Mouse (Mus musculus) stomach, embryonic 15.5 days (tissue): ENCODE results near the gene Olfr62. TPM values are rescaled to one million over a fixed set of nuclear protein-coding genes. Genes with fewer than 3 reads are reported as not detected.

Experiments used
- ATAC-seq: fragments of 200-750 bp; cut with Nextera tagmentation; 2 replicates; pipeline ENCODE4 v1.8.0; 2017; ENCODE audit warnings: low read depth, moderate number of reproducible peaks, moderate TSS enrichment; ENCODE audit not compliant: insufficient read depth, low FRiP score
- H3K27ac ChIP-seq: fragments of 300-500 bp; sonication (generic); 2 replicates; pipeline ENCODE4 v1.5.1; 2015; ENCODE audit warnings: mild to moderate bottlenecking, inconsistent platforms
- H3K27me3 ChIP-seq: fragments of 300-500 bp; sonication (generic); replicated peaks from 2 replicates; pipeline ENCODE4 v1.6.1; 2015; ENCODE audit warnings: inconsistent platforms
- H3K36me3 ChIP-seq: fragments of 300-500 bp; sonication (generic); 2 replicates; pipeline ENCODE4 v1.6.1; 2015; ENCODE audit warnings: inconsistent platforms
- H3K4me1 ChIP-seq: fragments of 300-500 bp; sonication (generic); 2 replicates; pipeline ENCODE4 v1.6.1; 2015; ENCODE audit warnings: inconsistent platforms
- H3K4me2 ChIP-seq: fragments of 300-500 bp; sonication (generic); 2 replicates; pipeline ENCODE4 v1.6.1; 2015; ENCODE audit warnings: mild to moderate bottlenecking, inconsistent platforms
- H3K4me3 ChIP-seq: fragments of 300-500 bp; sonication (generic); replicated peaks from 2 replicates; pipeline ENCODE4 v1.5.1; 2015; ENCODE audit warnings: inconsistent platforms
- H3K9ac ChIP-seq: fragments of 300-500 bp; sonication (generic); 2 replicates; pipeline ENCODE4 v1.6.1; 2015; ENCODE audit warnings: inconsistent platforms
- H3K9me3 ChIP-seq: fragments of 300-500 bp; sonication (generic); 2 replicates; pipeline ENCODE4 v1.6.1; 2016; ENCODE audit warnings: inconsistent platforms
- WGBS: fragments of 180-500 bp; shearing (Covaris S2); methylation state at CpG from one replicate; pipeline ENCODE4 v1.1.7; 2015; 5-methylcytosine and 5-hydroxymethylcytosine counted together
- polyA plus RNA-seq: library from polyadenylated mRNA; unstranded; fragments of >200 nt; fragmentation: Nextera tagmentation; extraction: Ambion mirVana; gene quantifications from 2 replicates; pipeline ENCODE4 v1.2.1, GENCODE M21; 2015

Olfr62 gene
- polyA plus RNA-seq, 1 experiment from 2014 or later = not detected

DNA sequence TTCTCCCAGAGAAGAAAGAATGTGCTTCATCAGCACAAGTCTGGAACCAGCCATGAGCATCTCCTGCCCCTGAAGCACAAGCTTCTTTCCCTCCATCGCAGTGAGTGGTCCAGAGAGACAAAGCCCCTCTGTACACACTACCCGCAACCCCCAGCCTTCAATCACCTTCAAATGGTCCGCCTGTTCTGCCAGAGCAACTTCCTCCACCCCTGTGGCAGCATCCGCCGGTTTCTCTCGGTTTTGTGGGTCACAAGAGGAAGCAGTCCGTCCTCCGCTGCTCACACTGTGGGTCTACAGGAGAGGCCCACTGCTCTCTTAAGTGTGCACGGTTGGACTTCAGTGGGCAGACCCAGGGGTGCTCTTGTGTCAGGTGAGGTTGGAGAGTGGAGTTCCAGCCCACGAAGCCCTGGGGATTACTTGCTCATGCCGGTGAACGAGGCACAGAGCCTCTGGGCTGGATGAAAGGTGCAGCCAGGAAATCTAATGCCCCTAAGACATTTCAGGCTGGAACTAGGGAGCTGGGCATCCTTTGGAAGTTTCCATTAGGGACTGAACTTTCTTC, 33.7 kb downstream of the Olfr62 start, which contains the start of gene Olfr1342:
Olfr1342 (minus strand) TSS at position 345 of the 562 bp plus-strand sequence.
- H3K9me3 ChIP-seq = no peaks in the 10 kb centered on the region
- no peak for ATAC-seq
- 48% methylated on average over 12 of the region's 12 CpGs for WGBS
- H3K9ac ChIP-seq = no peak within 1 kb of the TSS
- no peak within 1 kb of the TSS for H3K4me3 ChIP-seq
- no peaks in the 10 kb centered on the region for H3K27me3 ChIP-seq
- no peak within 1 kb of the TSS for H3K27ac ChIP-seq
- no peaks in the 10 kb centered on the region for H3K36me3 ChIP-seq
- no peaks in the 10 kb centered on the region for H3K4me1 ChIP-seq
- H3K4me2 ChIP-seq = no peak within 1 kb of the TSS

GRCm38 (mm10) chr4:118693812-118694211, 35.1 kb downstream of the Olfr62 start:
- no peak for ATAC-seq
- Histone ChIP-seq H3K9me3 (no peaks in the 10 kb centered on the region), H3K4me3 (no peak overlapping the region), H3K27me3 (no peaks in the 10 kb centered on the region), H3K27ac (no peak overlapping the region), H3K4me2 (no peak overlapping the region), H3K9ac (no peak overlapping the region), H3K4me1 (no peaks in the 10 kb centered on the region), H3K36me3 (no peaks in the 10 kb centered on the region)
- WGBS = 36% methylated on average over 2 of the region's 2 CpGs

- Histone ChIP-seq H3K9ac (no peak within 1 kb of the TSS), H3K36me3 (no peaks in the 10 kb centered on the region), H3K9me3 (no peaks in the 10 kb centered on the region), H3K27me3 (no peaks in the 10 kb centered on the region), H3K4me2 (no peak within 1 kb of the TSS), H3K27ac (no peak within 1 kb of the TSS), H3K4me3 (no peak within 1 kb of the TSS), H3K4me1 (no peaks in the 10 kb centered on the region)
- 78% methylated on average over 3 of the region's 3 CpGs for WGBS
- no peak for ATAC-seq
These were observed 44.5 kb downstream of the Olfr62 start, which contains the start of gene Olfr1341 for GRCm38 (mm10) chr4:118703223-118703622. Olfr1341 (plus strand) TSS chr4:118703523.

GRCm38 (mm10) chr4:118708086-118708485, 49.3 kb downstream of the Olfr62 start:
- Histone ChIP-seq H3K27me3 (no peaks in the 10 kb centered on the region), H3K4me1 (no peaks in the 10 kb centered on the region), H3K36me3 (no peaks in the 10 kb centered on the region), H3K27ac (no peak overlapping the region), H3K9me3 (no peaks in the 10 kb centered on the region), H3K9ac (no peak overlapping the region), H3K4me2 (no peak overlapping the region), H3K4me3 (no peak overlapping the region)
- 83% methylated on average over 5 of the region's 5 CpGs for WGBS
- no peak for ATAC-seq

GRCm38 (mm10) chr4:118711656-118712055, 52.9 kb downstream of the Olfr62 start:
- no peak overlapping the region for H3K27ac ChIP-seq
- H3K9ac ChIP-seq = no peak overlapping the region
- no peaks in the 10 kb centered on the region for H3K36me3 ChIP-seq
- no peaks in the 10 kb centered on the region for H3K4me1 ChIP-seq
- H3K4me3 ChIP-seq = no peak overlapping the region
- WGBS = 52% methylated on average over 1 of the region's 1 CpGs
- no peaks in the 10 kb centered on the region for H3K27me3 ChIP-seq
- ATAC-seq = no peak
- H3K4me2 ChIP-seq = no peak overlapping the region
- H3K9me3 ChIP-seq = no peaks in the 10 kb centered on the region

Other genes with a start within 250 kb of the Olfr62 start
- 4.8 and 7.0 TPM in 2 replicates for gene Szt2, start 249.7 kb upstream of the Olfr62 start, polyA plus RNA-seq
- 99.8 and 101 TPM in 2 replicates for gene Med8, start 249.6 kb upstream of the Olfr62 start, polyA plus RNA-seq
- 128 and 136 TPM in 2 replicates for gene Elovl1, start 230.9 kb upstream of the Olfr62 start, polyA plus RNA-seq
- 220 and 224 TPM in 2 replicates for gene Cdc20, start 221.6 kb upstream of the Olfr62 start, polyA plus RNA-seq
- gene Mpl, start 201.4 kb upstream of the Olfr62 start, polyA plus RNA-seq = 0.28 and 0.45 TPM in 2 replicates
- 20.6 and 22.9 TPM in 2 replicates for gene Tie1, start 168.9 kb upstream of the Olfr62 start, polyA plus RNA-seq
- gene 2610528J11Rik, start 132.0 kb upstream of the Olfr62 start, polyA plus RNA-seq = 30.4 and 33.8 TPM in 2 replicates
- 8.7 and 10.1 TPM in 2 replicates for gene Tmem125, start 114.9 kb upstream of the Olfr62 start, polyA plus RNA-seq
- 0.06 and 0.33 TPM in 2 replicates for gene Cfap57, start 38.2 kb upstream of the Olfr62 start, polyA plus RNA-seq
- gene Ebna1bp2, start 38.2 kb upstream of the Olfr62 start, polyA plus RNA-seq = 129 and 151 TPM in 2 replicates
- not detected in 2 replicates for gene Olfr1342, start 33.8 kb downstream of the Olfr62 start, polyA plus RNA-seq
- not detected in 2 replicates for gene Olfr1341, start 44.6 kb downstream of the Olfr62 start, polyA plus RNA-seq
- not detected in 2 replicates for gene Olfr1340, start 61.2 kb downstream of the Olfr62 start, polyA plus RNA-seq
- gene Olfr1339, start 73.2 kb downstream of the Olfr62 start, polyA plus RNA-seq = not detected in 2 replicates
- gene Olfr1338, start 99.8 kb downstream of the Olfr62 start, polyA plus RNA-seq = not detected in 2 replicates
- gene Olfr1337, start 123.6 kb downstream of the Olfr62 start, polyA plus RNA-seq = not detected in 2 replicates
- not detected in 2 replicates for gene Olfr1335, start 151.0 kb downstream of the Olfr62 start, polyA plus RNA-seq
- gene Olfr1333, start 177.3 kb downstream of the Olfr62 start, polyA plus RNA-seq = not detected in 2 replicates
- not detected in 2 replicates for gene Olfr1331, start 205.7 kb downstream of the Olfr62 start, polyA plus RNA-seq
- gene Olfr1330, start 229.6 kb downstream of the Olfr62 start, polyA plus RNA-seq = not detected in 2 replicates